Mouse (Mus musculus) heart, adult 2 months (tissue): ENCODE data around the gene Fbxo42. TPM values are rescaled to one million over a fixed set of nuclear protein-coding genes. Genes with fewer than 3 reads are reported as not detected.

Source experiments
- DNase-seq, 2 experiments: peaks; one replicate each; pipeline ENCODE4 v3.0.0; 2021
- H3K27ac ChIP-seq: fragments of 200-600 bp; 2 replicates; pipeline ENCODE4 v1.8.1; 2022
- H3K27me3 ChIP-seq: fragments of 200-500 bp; 2 replicates; pipeline ENCODE4 v1.6.1; 2012; ENCODE audit warnings: mild to moderate bottlenecking, low read length, inconsistent platforms, mixed read lengths; ENCODE audit not compliant: control insufficient read depth, insufficient read depth
- H3K36me3 ChIP-seq: fragments of 200-500 bp; 2 replicates; pipeline ENCODE4 v1.6.1; 2012; ENCODE audit warnings: low read length, inconsistent platforms; ENCODE audit not compliant: control insufficient read depth, insufficient read depth
- H3K4me1 ChIP-seq: fragments of 200-500 bp; 2 replicates; pipeline ENCODE4 v1.6.1; 2011; ENCODE audit warnings: low read length; ENCODE audit not compliant: control insufficient read depth, insufficient read depth
- H3K4me3 ChIP-seq: fragments of 200-600 bp; 2 replicates; pipeline ENCODE4 v1.8.1; 2022
- H3K79me2 ChIP-seq: fragments of 200-500 bp; replicated peaks from 2 replicates; pipeline ENCODE4 v1.6.1; 2012; ENCODE audit warnings: mild to moderate bottlenecking, inconsistent platforms, low read length, moderate library complexity, mixed read lengths; ENCODE audit not compliant: control insufficient read depth, insufficient read depth
- H3K9ac ChIP-seq: fragments of 200-500 bp; 2 replicates; pipeline ENCODE4 v1.6.1; 2012; ENCODE audit warnings: low read depth, mild to moderate bottlenecking, control low read depth, inconsistent platforms, low read length, mixed read lengths
- CTCF ChIP-seq: fragments of 200-600 bp; IDR thresholded peaks from 2 replicates; pipeline ENCODE4 v1.8.1; 2022; ENCODE audit warnings: antibody characterized with exemption, mild to moderate bottlenecking, moderate library complexity
- EP300 ChIP-seq: fragments of 200-500 bp; IDR thresholded peaks from 2 replicates; pipeline ENCODE4 v1.6.1; 2011; ENCODE audit warnings: low read depth, low read length, control low read depth; ENCODE audit not compliant: insufficient read depth
- POLR2A ChIP-seq: fragments of 200-500 bp; IDR thresholded peaks from 2 replicates; pipeline ENCODE4 v1.6.1; 2011; ENCODE audit warnings: mild to moderate bottlenecking, low read depth, low read length, control low read depth; ENCODE audit not compliant: insufficient read depth
- WGBS: fragments of 180-500 bp; shearing (Covaris S2); methylation state at CpG from one replicate; pipeline ENCODE4 v1.1.7; 2018; 5-methylcytosine and 5-hydroxymethylcytosine counted together
- intact Hi-C: fragments of 180-260 bp; cut with DNase I; formaldehyde crosslinking; loops from one replicate; pipeline ENCODE4 v1.15.1; 2025
- polyA plus RNA-seq: library from polyadenylated mRNA; depleted of rRNA; stranded (reverse); fragments of >200 nt; gene quantifications from 2 replicates; pipeline ENCODE4 v1.2.3, GENCODE M21; 2012
- total RNA-seq, 2 experiments: library from RNA; stranded (reverse); gene quantifications; 2 replicates each; pipeline ENCODE4 v1.2.3; 2021

Gene Fbxo42
- total and polyA plus RNA-seq, 3 experiments: 7.6 to 11.3 (median 9.0) TPM

GRCm38 (mm10) chr4:141106526-141107183, 41.1 kb upstream of the Fbxo42 start:
- no peak overlapping the region for H3K9ac ChIP-seq
- no peaks in the 10 kb centered on the region for H3K36me3 ChIP-seq
- 83% methylated on average over 16 of the region's 16 CpGs for WGBS
- H3K27me3 ChIP-seq: no peaks in the 10 kb centered on the region
- TF ChIP-seq EP300: no peak
- TF ChIP-seq CTCF: no peak
- TF ChIP-seq POLR2A: no peak
- no peaks in the 10 kb centered on the region for H3K79me2 ChIP-seq
- H3K27ac ChIP-seq: no peak overlapping the region
- intact Hi-C loops: no loop called here
- no peak for DNase-seq
- no peak overlapping the region for H3K4me3 ChIP-seq
- no peaks in the 10 kb centered on the region for H3K4me1 ChIP-seq

DNA sequence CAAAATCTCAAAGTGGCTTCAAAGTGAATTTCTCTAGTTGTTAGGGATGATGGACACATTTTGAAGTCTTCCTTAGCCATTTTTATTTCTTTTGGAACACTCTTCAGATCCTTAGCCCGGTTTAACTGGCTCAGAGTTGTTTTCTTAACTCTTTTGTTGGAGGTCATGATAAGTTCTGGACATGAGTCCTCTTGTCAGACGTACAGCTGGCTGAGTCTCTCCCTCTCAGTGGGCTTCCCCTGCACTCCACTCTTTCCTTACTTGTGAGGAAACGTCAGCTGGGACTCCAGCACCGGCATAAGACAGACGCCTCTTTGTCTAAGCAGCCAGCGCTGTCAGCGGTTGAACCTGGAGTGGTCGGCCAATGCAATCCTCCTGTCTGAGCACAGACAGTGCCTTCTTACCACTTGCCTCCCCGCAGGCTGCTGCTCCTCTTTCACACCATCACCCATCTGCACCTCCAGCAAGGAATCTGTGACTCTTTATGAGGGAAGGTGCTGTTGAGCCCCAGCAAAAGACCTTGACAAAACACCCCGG, 39.4 kb upstream of the Fbxo42 start:
- 17% methylated on average over 10 of the region's 10 CpGs for WGBS
- TF ChIP-seq EP300: no peak
- H3K4me1 ChIP-seq: no peaks in the 10 kb centered on the region
- H3K27me3 ChIP-seq: no peaks in the 10 kb centered on the region
- H3K4me3 ChIP-seq: no peak overlapping the region
- intact Hi-C loops: no loop called here
- DNase-seq: no peak
- no peaks in the 10 kb centered on the region for H3K79me2 ChIP-seq
- no peak overlapping the region for H3K9ac ChIP-seq
- H3K27ac ChIP-seq: no peak overlapping the region
- no peaks in the 10 kb centered on the region for H3K36me3 ChIP-seq

- H3K27me3 ChIP-seq: no peaks in the 10 kb centered on the region
- TF ChIP-seq POLR2A: no peak
- no peak for TF ChIP-seq CTCF
- no peak for TF ChIP-seq EP300
- intact Hi-C loops: no loop called here
- no peaks in the 10 kb centered on the region for H3K79me2 ChIP-seq
- DNase-seq: no peak
- no peak overlapping the region for H3K4me3 ChIP-seq
- no peak overlapping the region for H3K9ac ChIP-seq
- WGBS: 82% methylated on average over 7 of the region's 7 CpGs
- H3K36me3 ChIP-seq: no peaks in the 10 kb centered on the region
- peaks cover 1% of the 10 kb centered on the region; the same call in 1 of the 2 replicates for H3K4me1 ChIP-seq
- no peak overlapping the region for H3K27ac ChIP-seq
Measured at GRCm38 (mm10) chr4:141113831-141114230, 33.9 kb upstream of the Fbxo42 start.

- no peak for TF ChIP-seq POLR2A
- no peak for TF ChIP-seq CTCF
- TF ChIP-seq EP300: no peak
- WGBS: 61% methylated on average over 6 of the region's 6 CpGs
- intact Hi-C loops: no loop called here
- H3K4me3 ChIP-seq: no peak overlapping the region
- H3K4me1 ChIP-seq: peaks cover 8% of the 10 kb centered on the region
- no peak overlapping the region for H3K9ac ChIP-seq
- H3K79me2 ChIP-seq: no peaks in the 10 kb centered on the region
- H3K36me3 ChIP-seq: no peaks in the 10 kb centered on the region
- no peaks in the 10 kb centered on the region for H3K27me3 ChIP-seq
- DNase-seq: peak in 1 of 2 experiments; percentile 30
- H3K27ac ChIP-seq: no peak overlapping the region
Measured at GRCm38 (mm10) chr4:141114521-141114981, 33.2 kb upstream of the Fbxo42 start.

DNA sequence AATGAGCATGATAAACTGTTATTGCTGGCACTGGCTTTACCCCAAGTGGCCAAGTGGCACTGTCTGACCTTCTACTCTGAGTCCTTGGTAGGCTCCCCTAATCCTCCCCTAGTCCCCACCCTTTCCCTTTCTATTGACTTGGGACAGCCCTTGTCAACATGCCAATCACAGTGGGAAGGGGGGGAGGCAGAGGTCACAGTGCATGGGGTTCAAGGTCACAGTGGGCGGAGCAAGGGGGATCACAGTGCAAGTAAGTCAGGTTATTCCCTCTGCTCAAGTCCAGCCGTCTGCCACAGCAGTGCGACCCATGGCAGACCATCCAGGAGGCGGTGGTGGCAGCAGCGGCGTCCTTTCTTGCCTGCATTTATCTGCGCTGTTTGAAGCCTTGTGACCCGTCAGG, 32.3 kb upstream of the Fbxo42 start:
- Histone ChIP-seq H3K79me2 (no peaks in the 10 kb centered on the region), H3K9ac (no peak overlapping the region), H3K4me3 (no peak overlapping the region), H3K27me3 (no peaks in the 10 kb centered on the region), H3K27ac (no peak overlapping the region), H3K36me3 (no peaks in the 10 kb centered on the region), H3K4me1 (peaks cover 8% of the 10 kb centered on the region)
- no peak for DNase-seq
- 83% methylated on average over 8 of the region's 8 CpGs for WGBS
- intact Hi-C loops: no loop called here
- TF ChIP-seq CTCF: no peak
- TF ChIP-seq POLR2A: no peak
- TF ChIP-seq EP300: no peak

DNA sequence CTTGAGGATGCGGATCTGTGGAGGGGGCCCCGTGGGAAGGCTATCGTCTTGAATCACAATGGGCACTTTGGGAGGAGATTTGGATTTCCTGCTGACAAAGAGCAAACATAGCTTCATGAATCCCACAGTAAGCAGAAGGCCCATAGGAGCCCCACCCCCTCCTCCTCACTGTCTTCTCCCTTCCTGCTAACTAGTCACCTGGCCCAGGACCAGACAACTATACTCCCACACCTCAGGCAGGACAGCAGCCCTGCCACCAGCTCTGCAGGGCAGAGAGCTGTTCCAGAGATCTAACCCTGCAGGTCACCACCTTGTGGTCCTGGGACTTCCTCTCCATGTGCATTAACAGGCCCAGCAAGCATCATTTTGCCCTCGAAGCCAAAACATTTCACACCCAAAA, 29.0 kb upstream of the Fbxo42 start:
- peaks cover 2% of the 10 kb centered on the region; the same call in 1 of the 2 replicates for H3K79me2 ChIP-seq
- no peak for TF ChIP-seq POLR2A
- no peak for TF ChIP-seq EP300
- no peak for TF ChIP-seq CTCF
- H3K27ac ChIP-seq: no peak overlapping the region

More for the DNA sequence above, 29.0 kb upstream of the Fbxo42 start:
- H3K36me3 ChIP-seq: no peaks in the 10 kb centered on the region
- DNase-seq: no peak
- H3K4me3 ChIP-seq: no peak overlapping the region
- no peak overlapping the region for H3K9ac ChIP-seq
- H3K4me1 ChIP-seq: peaks cover 12% of the 10 kb centered on the region
- no peaks in the 10 kb centered on the region for H3K27me3 ChIP-seq
- 38% methylated on average over 4 of the region's 4 CpGs for WGBS
- intact Hi-C loops: no loop called here
